Mouse (Mus musculus) cortical plate, adult 2 months (tissue): Measurements from ENCODE around the gene Gm40460.
A peak's percentile ranks its signal among the peaks of the same experiment; 100 is the strongest.

Source experiments
- CTCF ChIP-seq: fragments of 200-500 bp; IDR thresholded peaks from 2 replicates; pipeline ENCODE4 v1.5.1; 2011; ENCODE audit warnings: mild to moderate bottlenecking, control low read depth, low read length; ENCODE audit not compliant: insufficient read depth; ENCODE audit errors: extremely low read depth
- POLR2A ChIP-seq: fragments of 200-500 bp; IDR thresholded peaks from 2 replicates; pipeline ENCODE4 v1.6.1; 2011; ENCODE audit warnings: mild to moderate bottlenecking, low read length, control low read depth; ENCODE audit not compliant: insufficient read depth; ENCODE audit errors: extremely low read depth

- no peak for TF ChIP-seq POLR2A
- TF ChIP-seq CTCF = peak; percentile 49
Observed at GRCm38 (mm10) chr7:142284615-142285080, 43.8 kb upstream of the Gm40460 start.
